Mouse (Mus musculus) stomach, postnatal 0 days (tissue): Measurements from ENCODE around the gene Slc26a10.

Experiments used
- CTCF ChIP-seq: IDR thresholded peaks from 2 replicates; pipeline ENCODE4 v1.5.1; 2016; ENCODE audit warnings: antibody characterized with exemption, low read depth, mild to moderate bottlenecking, moderate library complexity
- EP300 ChIP-seq: optimal IDR thresholded peaks from 2 replicates; pipeline ENCODE3; 2016; ENCODE audit warnings: antibody characterized with exemption

DNA sequence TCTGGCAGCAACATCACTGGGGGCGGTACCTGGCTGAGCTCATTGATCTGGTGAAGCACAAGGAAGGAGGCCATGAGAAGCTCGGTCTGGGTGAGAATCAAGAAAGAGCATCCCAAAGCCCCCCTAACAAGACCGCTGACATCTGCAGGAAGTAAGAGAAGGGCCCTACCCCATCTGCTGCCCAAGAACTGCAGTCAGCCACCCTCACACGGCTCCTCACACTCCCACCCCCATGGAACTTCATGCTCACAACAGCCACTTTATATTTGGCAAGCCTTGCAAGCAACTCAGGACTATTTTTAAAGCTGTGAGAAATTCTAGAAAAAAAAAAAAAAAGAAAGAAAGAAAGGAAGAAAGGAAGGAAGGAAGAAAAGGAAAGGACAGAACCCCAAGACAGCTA lies 28.5 kb upstream of the Slc26a10 start:
- TF ChIP-seq CTCF (no peak), EP300 (no peak)
